Mouse (Mus musculus) cerebellum, adult 11-12 months (tissue): ENCODE results near the gene Otulinl.

Experiments used
- DNase-seq: peaks from one replicate; pipeline ENCODE4 v3.0.0; 2022

Gene Otulinl

DNA sequence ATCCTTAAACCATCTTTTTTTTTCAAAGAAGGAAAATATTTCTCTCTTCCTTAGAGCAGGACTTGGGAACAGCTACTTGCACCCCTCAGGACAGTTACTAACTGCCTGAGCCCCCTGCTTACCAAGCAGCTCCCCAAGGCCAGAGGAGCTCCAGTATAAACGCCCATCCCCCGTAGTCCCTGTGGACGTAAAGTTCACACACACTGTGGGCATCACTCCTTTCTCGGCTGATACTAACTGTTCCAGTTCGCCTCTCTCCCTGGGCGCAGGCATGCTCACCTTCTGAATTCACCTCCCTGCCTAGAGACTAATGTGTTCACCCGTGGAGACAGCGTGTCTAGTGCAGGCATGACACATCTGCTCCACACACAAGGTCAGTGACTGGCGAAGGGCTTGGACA is 2.9 kb downstream of the Otulinl start:
- DNase-seq, result no peak

DNA sequence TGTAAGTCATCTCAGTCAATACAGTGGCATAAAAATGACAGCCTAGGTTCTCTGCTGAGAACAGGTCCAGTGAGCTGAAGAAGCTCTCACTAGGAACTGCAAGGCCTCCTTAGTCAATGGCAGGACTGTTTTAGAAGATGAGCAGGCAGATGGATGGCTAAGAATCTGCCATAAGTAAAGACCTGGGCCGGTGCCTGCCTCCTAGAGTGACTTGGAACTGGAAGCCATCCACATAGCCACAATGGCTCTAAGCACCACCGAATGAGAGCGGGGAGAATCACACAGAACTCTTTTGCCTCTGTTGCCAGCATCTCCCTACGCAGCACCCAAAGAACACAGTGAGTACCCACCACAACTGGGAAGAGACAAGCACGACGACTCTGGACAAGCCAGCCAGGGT is 3.6 kb downstream of the Otulinl start:
- peak; percentile 32 for DNase-seq

DNA sequence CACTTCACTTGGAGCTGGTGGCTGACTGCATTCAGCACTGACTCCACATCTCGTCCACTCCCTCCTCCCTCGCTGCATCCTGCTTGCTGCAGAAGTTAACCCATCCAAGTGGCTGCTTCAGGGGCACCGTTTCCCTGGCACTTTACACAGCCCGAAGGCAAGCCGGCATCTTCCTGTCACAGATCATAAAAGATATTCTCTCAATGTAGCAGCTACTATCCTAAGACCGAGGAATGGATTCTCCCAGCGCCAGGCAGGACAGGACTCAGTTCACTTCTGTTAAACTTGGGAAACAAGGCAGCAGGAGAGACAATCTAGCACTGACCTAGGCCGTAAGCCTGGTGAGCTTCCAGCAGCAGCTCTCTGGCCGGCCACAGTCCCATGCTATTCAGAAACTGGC is 5.2 kb downstream of the Otulinl start:
- no peak for DNase-seq

DNA sequence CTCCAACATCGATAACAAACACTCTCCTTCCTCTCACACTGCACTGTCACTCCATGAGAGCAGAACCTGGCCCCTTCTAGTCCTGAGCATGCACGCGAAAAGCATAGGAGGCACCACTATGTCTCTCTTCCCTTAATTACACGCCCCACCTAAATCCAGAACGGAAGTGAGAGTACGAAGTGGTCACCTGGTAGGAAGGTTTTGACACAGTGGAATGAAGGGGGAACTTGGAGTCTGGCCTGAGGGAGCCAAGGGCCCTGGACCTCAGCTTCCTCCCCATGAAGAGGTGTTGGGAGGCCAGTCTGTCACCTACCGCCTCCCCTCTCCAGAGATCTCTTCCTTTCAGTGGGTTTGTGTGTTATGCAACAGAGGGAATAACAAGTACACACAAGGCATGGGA is 6.3 kb downstream of the Otulinl start:
- no peak for DNase-seq

DNA sequence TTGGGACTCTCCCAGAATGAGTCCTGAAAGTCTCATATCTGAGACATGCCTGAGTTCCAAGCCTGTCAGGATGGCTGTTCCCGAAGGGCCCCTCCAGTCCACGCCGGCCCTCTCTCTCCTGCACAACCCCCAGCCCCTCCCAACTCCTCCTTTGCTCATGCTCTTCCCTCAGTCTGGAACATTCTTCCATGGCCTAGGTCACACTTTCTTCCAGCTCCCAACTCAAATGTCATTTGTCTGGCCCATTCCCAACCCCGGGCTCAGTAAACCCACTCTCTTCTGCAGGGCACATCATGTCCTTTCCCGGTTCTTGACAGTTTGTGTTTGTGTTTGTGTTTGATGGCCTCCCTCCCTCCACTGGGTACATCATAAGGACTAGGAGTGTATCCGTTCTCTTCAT is 7.3 kb downstream of the Otulinl start:
- DNase-seq, result no peak

DNA sequence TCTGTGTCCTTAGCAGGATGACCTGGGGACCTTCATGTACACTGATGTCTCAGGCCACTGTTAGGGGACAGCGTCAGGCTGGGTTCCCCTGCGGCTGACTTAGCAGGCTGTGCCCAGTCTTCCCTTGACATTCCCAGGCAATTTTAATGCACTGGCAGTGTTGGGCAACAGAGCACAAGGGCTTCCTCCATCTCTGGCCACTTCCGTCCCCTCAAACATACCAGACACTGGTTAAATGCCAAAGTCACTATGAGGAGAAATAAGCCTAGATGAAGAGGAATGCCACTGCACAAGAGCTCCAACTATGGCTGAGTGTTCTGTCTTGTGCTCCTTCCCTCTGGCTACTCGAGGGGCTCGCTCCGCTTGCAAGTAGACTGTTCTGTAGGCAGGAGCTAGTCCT is 8.2 kb downstream of the Otulinl start:
- no peak for DNase-seq

DNA sequence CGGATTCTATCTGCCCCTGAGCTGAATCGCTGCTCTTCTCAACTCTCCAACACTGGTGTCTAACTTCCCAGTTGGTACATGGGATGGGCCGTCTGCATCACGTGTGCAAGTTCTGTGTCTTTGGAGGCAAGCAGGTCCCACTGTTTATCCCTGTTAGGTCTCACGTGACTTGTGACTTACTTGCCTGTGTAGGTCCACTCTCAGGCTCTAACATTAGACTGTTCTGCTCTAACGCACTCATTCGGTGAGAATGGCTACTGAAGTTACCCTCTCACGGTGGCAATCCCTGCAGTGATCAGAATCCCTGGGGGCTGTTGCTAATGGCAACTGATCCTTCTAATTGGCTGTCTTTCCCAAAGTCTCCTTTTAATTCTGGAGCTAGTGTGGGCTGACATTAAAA is 9.1 kb downstream of the Otulinl start:
- no peak for DNase-seq

DNA sequence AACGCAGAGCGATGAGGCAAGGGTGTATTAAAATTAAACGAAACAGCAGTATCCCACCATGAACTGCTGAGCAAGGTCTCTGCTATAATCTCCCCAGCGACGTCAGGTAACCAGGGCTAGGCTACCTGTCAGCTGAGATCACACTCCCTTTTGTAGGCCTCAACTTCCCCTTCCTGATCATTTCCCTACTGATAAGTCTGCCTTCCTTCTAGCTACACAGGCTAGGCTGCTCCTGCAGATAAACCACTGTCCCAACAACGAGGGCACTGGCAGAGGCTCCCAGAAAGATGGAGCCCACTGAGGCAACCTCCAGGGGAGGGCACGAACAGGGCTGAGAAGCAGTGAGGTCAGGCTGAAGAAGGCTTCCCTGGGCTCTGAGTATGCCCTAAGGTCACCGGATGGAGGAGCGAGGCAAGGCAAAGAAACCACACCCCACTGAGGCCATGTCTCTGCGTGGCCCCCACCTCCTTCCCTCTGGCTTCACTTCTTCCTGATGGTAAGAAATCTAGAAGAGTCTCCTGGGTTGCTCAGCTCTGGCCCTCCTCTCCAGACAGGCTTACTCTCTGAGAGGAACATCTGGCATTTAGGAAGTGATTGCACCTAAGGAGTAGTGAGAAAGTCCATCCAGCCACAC is 9.7 kb downstream of the Otulinl start:
- DNase-seq, result no peak

DNA sequence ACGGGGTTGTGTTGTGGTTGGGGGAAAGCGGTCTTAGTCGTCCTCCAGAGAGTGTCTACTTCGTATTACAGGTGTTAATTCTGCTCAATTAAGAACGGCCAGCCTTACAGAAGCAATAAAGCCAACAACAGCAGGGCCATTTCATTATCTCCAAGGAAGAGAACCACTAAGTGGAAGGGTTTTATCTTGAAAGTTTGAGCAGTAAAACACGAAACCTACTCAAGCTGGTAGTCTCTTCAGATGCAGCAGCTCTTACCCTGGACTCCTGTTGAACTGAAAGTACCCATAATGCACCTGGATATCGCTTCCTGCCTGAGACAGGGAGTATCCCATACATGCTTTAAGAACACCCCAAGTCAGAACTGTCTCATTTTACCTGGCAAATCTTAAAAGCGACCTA is 10.7 kb downstream of the Otulinl start:
- no peak for DNase-seq

DNA sequence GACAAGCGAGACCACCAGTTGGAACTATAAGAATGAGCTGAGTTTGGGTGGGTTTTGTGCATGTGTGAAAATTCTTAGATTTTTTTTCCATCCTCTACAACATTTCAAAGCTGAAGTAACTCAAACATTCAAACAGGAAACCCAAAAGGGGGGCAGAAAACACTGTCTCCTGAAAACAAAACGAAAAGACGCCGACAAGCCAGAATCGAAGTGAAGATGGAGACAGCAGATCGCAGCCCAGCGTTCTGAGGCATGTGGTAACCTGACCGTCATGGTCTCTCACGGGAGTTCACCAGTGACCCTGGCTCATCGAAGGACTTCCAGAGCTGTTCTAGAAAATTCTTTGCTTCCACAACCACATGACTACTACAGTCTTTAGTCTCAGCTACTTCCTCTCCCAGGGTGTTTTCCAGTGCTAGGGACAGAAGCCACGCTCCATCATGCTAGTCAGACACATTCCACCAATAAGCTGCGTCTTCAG is 11.4 kb downstream of the Otulinl start:
- no peak for DNase-seq

DNA sequence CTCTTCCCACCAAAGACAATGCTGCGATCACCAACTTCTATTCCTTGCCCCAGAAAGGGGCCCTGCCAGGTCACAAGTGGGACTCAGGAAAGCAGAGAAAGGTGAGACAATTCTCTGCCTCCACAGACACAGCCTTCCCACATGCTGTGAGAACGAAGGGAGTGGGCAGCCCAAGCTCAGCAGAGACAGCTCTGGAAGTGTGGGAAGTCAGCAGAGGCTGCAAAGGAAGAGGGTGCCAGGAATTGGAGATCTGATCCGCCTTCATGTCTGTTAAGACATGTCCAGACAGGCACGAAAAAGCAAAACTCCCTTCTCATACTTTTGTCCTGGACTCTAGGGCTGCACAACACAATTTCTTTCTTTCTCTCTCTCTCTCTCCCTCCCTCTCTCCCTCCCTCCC is 12.1 kb downstream of the Otulinl start:
- DNase-seq, result no peak

DNA sequence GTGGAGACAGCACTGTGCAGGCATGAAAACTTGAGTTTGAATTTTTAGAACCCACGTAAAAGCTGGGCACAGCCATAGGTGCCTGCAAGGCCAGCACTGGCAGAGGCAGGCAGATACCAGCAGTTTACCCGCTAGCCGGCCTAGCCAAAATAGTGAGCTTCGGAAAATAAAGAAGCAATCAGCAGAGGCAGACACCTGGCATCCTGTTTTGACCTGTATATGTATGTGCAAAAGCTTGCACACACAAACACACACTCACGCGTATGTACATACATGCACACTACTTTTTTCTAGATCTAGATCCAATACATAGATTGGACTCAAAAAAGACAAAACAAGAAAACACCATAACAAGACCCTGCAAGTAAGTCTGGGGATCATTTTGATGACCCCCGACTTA is 12.8 kb downstream of the Otulinl start:
- DNase-seq, result no peak

DNA sequence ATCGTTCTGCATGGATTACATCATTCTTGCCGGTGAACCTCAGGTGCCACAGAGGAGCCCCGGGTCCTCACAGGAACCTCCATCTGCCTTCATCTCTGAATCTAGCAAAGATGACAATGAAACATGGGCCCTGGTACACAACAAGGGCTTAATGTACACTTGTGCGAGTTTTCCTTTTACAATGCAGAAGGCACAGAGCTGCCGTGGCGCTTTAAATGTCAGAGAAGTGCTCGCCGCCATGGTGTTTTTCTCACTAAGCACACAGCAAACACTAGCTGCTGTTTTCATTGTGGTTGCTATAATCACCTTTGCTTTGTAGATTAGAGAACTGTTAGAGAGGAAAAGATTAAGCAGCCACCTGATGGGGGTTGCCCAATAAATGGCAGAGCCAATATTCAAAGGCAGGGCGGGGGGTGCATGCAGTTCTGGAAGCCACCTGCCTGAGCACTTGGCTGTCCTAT is 13.3 kb downstream of the Otulinl start:
- no peak for DNase-seq

DNA sequence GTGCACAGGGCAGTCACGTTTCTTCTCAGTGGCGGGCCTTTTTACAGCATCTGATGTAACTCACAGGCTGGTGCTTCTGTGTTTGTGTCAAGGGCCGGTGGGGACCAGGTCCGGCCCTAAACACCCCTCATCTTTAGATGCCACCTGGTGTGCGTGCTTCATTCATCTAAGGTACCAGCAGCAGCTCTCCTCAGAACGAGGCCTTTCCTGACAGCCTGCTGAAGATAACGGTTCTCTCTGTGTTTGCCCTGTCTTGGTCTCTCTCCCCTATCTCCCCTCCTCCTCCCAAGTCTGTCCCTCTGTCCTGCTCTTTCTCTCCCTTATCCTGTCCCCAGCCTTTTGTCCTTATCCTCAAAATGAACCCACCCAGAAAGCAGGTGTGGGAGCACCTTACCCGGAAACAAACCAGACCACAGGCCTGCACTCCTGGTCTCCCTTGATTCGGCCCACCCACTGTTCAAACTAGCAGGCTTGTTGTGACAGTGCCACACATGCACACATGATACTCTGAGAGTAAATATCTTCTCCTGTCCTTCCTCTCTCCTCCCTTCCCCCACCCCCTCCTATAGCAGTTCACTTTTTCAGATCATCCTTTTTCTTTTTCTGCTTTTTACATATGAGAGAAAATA is 14.4 kb downstream of the Otulinl start:
- DNase-seq, result no peak

DNA sequence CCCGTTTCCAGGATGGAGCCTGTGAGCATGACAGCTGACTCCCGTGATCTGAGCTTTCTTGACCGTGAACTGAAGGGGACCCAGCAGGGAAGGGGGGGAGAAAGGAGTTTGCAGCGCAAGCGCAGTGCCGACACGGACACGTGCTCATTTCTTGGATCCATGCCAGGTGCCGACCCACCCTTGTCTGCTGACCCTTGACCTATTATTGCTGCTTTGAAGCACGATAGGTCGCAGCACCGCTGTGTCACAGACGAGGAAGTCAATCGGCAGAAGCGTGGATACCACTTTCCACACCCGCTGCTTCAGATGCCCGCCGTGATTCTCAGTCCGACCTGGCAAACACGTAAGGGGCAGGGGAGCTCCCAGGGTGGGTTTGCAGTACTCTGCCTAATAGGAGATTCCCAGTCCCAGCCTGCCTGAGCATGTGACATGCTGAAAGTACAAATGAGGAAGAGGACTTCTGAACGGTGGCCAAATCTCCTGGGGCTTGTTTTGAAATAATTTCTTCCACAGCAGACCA is 15.9 kb downstream of the Otulinl start:
- DNase-seq, result peak; percentile 82

DNA sequence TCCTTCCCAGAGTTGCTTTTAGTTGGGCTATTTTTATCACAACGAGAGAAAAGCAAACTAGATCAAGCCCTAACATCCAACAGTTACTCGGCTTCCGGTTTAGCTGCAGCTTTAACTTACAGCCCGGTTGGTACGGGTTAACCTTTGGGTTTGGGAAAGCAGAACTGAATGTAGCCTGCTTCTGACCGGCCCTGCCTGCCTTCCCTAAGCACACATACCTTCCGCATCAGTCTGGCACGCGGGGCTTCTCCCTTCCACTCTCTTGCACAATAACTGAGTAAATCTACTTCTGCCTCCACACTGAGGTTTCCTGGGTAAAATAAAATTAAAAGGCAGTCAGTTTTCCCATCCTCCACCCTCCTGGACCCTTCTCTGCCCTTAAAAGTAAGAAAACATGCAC is 17.3 kb downstream of the Otulinl start:
- no peak for DNase-seq

DNA sequence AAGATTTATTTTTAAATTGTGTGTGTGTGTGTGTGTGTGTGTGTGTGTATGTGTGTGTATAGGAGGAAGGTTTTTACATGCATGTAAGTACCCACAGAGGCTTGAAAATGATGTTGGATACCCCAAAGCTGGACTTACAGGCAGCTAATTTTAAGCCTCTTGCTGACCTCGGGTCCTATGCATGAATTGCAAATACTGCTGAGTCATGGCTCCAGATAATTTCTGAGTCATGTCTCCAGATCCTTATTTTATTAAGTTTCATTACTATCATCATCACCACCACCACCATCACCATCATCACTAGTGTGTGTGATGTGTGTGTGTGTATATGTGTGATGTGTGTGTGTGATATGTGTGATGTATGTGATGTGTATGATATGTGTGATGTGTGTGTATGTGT is 18.7 kb downstream of the Otulinl start:
- no peak for DNase-seq

DNA sequence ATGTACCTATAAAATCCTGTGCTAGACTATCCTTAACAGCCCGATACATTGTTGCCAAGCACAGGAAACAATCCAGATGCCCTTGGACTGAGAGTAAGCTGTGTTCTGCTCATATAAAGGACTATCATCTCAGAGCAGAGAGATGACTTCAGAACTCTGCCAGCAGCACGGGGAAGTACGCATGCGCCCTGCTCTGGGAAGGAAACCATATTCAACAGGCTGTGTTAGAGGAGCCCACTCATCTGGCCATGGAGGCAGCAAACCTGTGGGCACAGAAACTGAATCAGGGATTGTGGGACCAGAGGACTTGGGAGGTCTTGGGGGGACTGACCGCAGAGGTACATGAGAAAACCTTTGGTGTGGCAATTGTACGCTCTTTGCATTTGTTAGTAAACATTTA is 19.7 kb downstream of the Otulinl start:
- no peak for DNase-seq

DNA sequence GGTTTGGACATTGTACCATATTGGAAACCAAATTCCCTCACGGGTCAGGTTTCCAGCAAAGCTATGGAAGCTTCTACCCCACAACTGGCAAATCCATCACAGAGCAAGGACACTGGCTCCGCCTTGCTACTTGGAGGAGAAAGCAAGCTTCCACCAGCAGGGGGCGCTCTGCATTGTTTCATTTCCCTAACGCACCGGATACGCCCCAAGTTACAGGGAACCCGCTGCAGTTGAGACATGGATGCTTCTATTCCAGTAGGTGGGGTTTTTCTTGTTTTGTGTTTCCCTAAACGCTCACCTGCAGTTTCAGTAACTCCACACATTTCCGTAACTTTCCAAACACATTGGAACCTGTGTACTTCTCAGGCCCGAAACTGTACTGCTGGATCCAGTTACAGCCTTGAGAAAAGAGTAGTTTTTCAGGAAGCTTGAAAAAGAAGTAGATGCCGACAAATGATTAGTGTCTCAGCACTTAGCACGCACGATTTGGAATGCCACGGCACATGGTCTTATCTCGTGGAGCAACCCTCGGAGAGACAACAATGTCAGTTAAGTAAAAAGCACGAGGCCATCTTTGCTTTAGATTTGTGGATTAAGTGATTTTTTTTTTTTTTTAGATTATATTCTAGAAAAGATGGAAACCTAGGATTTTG is 21.7 kb downstream of the Otulinl start:
- peak; percentile 71 for DNase-seq

DNA sequence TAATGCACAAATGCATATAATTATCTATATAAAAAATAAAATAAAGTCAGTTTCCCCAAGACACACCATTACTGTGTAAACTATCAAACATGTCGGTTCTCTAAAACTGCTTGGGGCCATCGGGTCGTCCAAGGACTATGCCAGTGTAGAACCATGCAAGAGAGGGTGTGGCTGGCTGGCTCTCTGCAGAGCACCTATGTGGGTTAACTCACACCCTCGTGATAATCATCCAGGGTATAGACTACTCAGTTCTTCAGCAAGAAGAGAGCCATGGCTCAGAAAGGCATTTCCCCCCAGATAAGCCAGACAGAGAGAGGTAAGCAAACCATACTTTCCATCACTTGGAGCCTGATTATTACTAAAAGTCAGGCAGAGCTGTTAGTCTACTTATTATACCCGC is 22.2 kb downstream of the Otulinl start:
- no peak for DNase-seq

DNA sequence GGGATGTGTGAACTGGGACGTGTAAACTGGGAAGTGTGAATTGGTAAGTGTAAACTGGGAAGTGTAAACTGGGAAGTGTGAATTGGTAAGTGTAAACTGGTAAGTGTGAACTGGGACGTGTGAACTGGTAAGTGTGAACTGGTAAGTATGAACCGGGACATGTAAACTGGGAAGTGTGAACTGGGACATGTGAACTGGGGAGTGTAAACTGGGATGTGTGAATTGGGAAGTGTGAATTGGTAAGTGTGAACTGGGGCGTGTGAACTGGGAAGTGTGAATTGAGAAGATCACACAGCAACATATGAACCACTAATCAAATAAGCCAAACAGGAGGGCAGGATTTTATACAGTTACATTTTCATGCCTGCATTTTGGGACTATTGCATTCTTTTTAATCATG is 23.0 kb downstream of the Otulinl start:
- DNase-seq, result no peak

DNA sequence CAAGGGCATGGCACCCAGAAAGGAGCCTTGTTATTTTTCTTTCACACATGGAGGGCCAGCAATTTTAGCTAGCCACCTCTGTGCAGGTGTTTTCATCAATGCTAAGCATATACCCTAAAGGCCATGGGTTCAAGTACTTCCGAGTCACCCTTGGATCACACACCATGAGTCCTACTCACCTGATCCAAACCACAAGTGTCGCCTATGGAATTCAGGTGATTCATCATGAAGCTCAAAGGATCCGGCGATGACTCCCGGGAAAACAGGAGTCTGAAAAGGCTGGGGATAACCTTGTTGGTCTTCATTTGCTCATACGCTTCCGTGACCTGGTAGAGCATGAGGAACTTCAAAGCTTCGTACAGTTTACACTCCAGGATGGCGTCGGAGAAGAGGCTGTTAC is 23.5 kb downstream of the Otulinl start:
- DNase-seq, result no peak

DNA sequence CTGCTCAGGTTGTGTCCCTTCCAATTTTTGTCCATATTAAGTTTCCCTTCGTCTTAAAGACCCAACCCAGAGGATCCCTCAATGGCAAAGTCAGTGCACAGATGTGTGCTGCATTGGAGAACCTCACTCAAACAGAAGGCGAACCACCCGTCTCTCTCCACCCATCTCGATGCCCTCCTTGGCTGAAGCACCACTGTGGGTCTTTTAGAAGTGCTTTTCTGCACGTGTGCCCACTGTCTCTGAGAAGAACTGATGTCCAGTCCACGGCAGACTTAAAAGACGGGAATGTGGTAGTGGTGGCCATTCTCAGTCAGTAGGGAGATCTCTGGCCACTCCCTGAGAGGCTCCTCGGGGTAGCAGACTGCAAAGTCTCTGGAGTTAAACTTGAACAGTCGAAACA is 24.8 kb downstream of the Otulinl start:
- DNase-seq, result no peak

DNA sequence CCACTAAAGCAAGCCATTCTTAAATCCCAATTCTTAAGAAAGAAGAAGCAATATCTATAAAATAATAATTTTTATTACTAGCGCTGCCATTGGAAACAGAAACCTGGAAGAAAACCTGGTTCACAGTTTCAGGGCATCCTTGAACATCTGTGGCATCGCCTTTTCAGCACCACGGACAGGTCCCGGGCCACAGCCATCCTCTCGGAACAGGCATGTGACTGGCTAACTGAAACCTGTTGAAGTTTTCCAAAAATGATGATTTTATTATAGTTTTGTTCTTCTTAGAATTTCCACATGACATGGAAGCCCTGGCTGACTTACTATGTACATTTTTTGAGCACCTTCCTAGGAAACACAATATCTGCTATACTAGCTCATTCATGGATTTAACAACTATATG is 26.4 kb downstream of the Otulinl start:
- no peak for DNase-seq
